Comparison of ENCODE assay signal across 14 mouse cellular contexts in the genomic region with DNA sequence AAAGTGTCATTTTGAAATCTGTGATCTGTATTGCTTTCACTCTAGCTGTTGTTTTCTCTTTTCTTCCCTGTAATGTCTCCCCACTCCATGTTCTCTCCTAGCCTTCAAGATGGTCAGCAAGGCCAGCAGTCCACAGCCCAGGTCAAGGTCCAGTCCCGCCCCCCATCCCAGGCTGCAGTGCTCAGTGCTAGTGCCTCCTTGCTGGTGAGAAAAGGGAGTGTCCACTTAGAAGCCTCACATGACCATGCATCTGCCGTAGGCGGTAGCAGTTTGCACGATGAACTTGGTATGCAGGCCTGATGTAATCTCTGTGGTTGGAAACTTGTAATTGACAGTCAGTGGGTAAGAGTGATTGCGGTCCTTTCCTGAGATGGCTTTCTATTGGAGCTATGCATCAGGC.
DNase-seq lines count a peak whose midpoint lies in the region; ATAC-seq and TF ChIP-seq lines count a peak whose summit lies in the region.
"Had no signal": no experiment of that assay in that cellular context is flagged by ENCODE, and none has a peak within 500 bp of the region (broad histone marks: within the 10 kb centered on the region; RNA-seq: fewer than 3 reads in every experiment).

No protein-coding gene starts in this region.

- no peaks in the 10 kb centered on the region; the same call in 1 of the 2 replicates for H3K4me1 ChIP-seq in lung, postnatal 0 days (ENCODE audit: insufficient read depth, low read depth, low read length)
- H3K4me1 ChIP-seq in lung, adult 2 months (ENCODE audit: control insufficient read depth, insufficient read depth, low read length): peaks cover 3% of the 10 kb centered on the region
- H3K4me1 ChIP-seq in intestine, embryonic 15.5 days (replicated peaks): no peaks in the 10 kb centered on the region
- H3K4me1 ChIP-seq in liver, embryonic 12.5 days: no peaks in the 10 kb centered on the region
- no peaks in the 10 kb centered on the region for H3K4me1 ChIP-seq in liver, embryonic 11.5 days (replicated peaks; ENCODE audit: control insufficient read depth, insufficient read depth, low read length)
- peaks cover 3% of the 10 kb centered on the region; the same call in 1 of the 2 replicates for H3K4me1 ChIP-seq in limb, embryonic 10.5 days
- H3K4me1 ChIP-seq: limb, embryonic 15.5 days had no signal

- whole genome bisulfite sequencing in lung, postnatal 0 days: 72% methylated on average over 5 of the region's 5 CpGs
- WGBS in lung, adult 2 months: 66% methylated on average over 5 of the region's 5 CpGs
- 73% methylated on average over 5 of the region's 5 CpGs for WGBS in intestine, embryonic 15.5 days
- WGBS in macrophage (ENCODE audit: missing documents): 27% methylated on average over 5 of the region's 5 CpGs
- WGBS in liver, embryonic 12.5 days (ENCODE audit: insufficient replicate concordance): 50% methylated on average over 5 of the region's 5 CpGs
- whole genome bisulfite sequencing in liver, embryonic 11.5 days: 68% methylated on average over 5 of the region's 5 CpGs
- 91% methylated on average over 5 of the region's 5 CpGs for WGBS in limb, embryonic 10.5 days

- no peaks in the 10 kb centered on the region for H3K27me3 ChIP-seq in lung, postnatal 0 days (replicated peaks; ENCODE audit: insufficient read depth, low read length)
- no peaks in the 10 kb centered on the region for H3K27me3 ChIP-seq in intestine, embryonic 15.5 days (replicated peaks)
- H3K27me3 ChIP-seq in liver, embryonic 12.5 days (replicated peaks): no peaks in the 10 kb centered on the region
- H3K27me3 ChIP-seq in liver, embryonic 11.5 days (replicated peaks; ENCODE audit: control insufficient read depth, insufficient read depth, low read length): no peaks in the 10 kb centered on the region
- H3K27me3 ChIP-seq in limb, embryonic 10.5 days (ENCODE audit: low read depth, poor library complexity, severe bottlenecking): no peaks in the 10 kb centered on the region
- H3K27me3 ChIP-seq: heart, embryonic 15.5 days; hindbrain, embryonic 15.5 days; limb, embryonic 15.5 days; neural tube, embryonic 13.5 days had no signal

- peak; percentile 44; the same call in 1 of the 2 replicates for ATAC-seq in lung, postnatal 0 days
- ATAC-seq in intestine, embryonic 15.5 days: peak; percentile 88
- ATAC-seq in liver, embryonic 12.5 days: no peak
- no peak for ATAC-seq in liver, embryonic 11.5 days (replicated peaks; ENCODE audit: low FRiP score)

- H3K4me2 ChIP-seq in lung, postnatal 0 days (replicated peaks; ENCODE audit: low read depth, low read length): no peak overlapping the region
- no peak overlapping the region for H3K4me2 ChIP-seq in intestine, embryonic 15.5 days (replicated peaks)
- H3K4me2 ChIP-seq in liver, embryonic 12.5 days: no peak overlapping the region
- H3K4me2 ChIP-seq in liver, embryonic 11.5 days: no peak overlapping the region
- H3K4me2 ChIP-seq: heart, embryonic 15.5 days; hindbrain, embryonic 15.5 days; limb, embryonic 15.5 days; neural tube, embryonic 13.5 days had no signal

- TF ChIP-seq EP300 in lung, postnatal 0 days (IDR thresholded peaks at IDR 0.05): no peak

- no peaks in the 10 kb centered on the region for H3K9me3 ChIP-seq in lung, postnatal 0 days (ENCODE audit: low read length)
- no peaks in the 10 kb centered on the region for H3K9me3 ChIP-seq in intestine, embryonic 15.5 days
- no peaks in the 10 kb centered on the region for H3K9me3 ChIP-seq in liver, embryonic 12.5 days (replicated peaks)
- H3K9me3 ChIP-seq in liver, embryonic 11.5 days (ENCODE audit: control insufficient read depth, low read length): no peaks in the 10 kb centered on the region
- no peaks in the 10 kb centered on the region for H3K9me3 ChIP-seq in limb, embryonic 10.5 days (replicated peaks)
- H3K9me3 ChIP-seq: heart, embryonic 15.5 days; hindbrain, embryonic 15.5 days; limb, embryonic 15.5 days; neural tube, embryonic 13.5 days had no signal

- no peak for TF ChIP-seq POLR2A in lung, adult 2 months (IDR thresholded peaks at IDR 0.05; ENCODE audit: borderline replicate concordance, extremely low read depth, low read depth, low read length)

- no peak overlapping the region for H3K27ac ChIP-seq in lung, postnatal 0 days (ENCODE audit: low read length)
- no peak overlapping the region for H3K27ac ChIP-seq in intestine, embryonic 15.5 days
- peak overlapping the region; percentile 38 for H3K27ac ChIP-seq in macrophage
- H3K27ac ChIP-seq in liver, embryonic 12.5 days: no peak overlapping the region
- H3K27ac ChIP-seq in liver, embryonic 11.5 days (ENCODE audit: low read depth, low read length): no peak overlapping the region
- no peak overlapping the region for H3K27ac ChIP-seq in limb, embryonic 10.5 days
- H3K27ac ChIP-seq: gastrocnemius, adult 2 months; heart, embryonic 15.5 days; hindbrain, embryonic 15.5 days; limb, embryonic 15.5 days; neural tube, embryonic 13.5 days had no signal

- no peak for TF ChIP-seq CTCF in lung, postnatal 0 days (IDR thresholded peaks at IDR 0.05)
- TF ChIP-seq CTCF in lung, adult 2 months (IDR thresholded peaks at IDR 0.05; ENCODE audit: insufficient read depth, low read length): no peak

- peaks cover 47% of the 10 kb centered on the region; the same call in 1 of the 2 replicates for H3K79me2 ChIP-seq in macrophage (ENCODE audit: inconsistent target)

- DNase-seq in lung, postnatal 0 days (ENCODE audit: low spot score): peak; percentile 37
- no peak for DNase-seq in lung, adult 2 months
- no peak for DNase-seq in liver, embryonic 11.5 days (ENCODE audit: low spot score)
- no peak for DNase-seq in urinary bladder, adult 18-20 months (ENCODE audit: low spot score in 2 of 2)
- DNase-seq in limb, embryonic 10.5 days (ENCODE audit: low spot score): no peak
- DNase-seq: gastrocnemius, adult 2 months had no signal

- no peak overlapping the region for H3K4me3 ChIP-seq in lung, postnatal 0 days (ENCODE audit: low read depth, low read length)
- H3K4me3 ChIP-seq in lung, adult 2 months (replicated peaks; ENCODE audit: extremely low read depth, low read depth, low read length): no peak overlapping the region
- no peak overlapping the region for H3K4me3 ChIP-seq in intestine, embryonic 15.5 days (replicated peaks)
- no peak overlapping the region for H3K4me3 ChIP-seq in macrophage (ENCODE audit: inconsistent target)
- no peak overlapping the region for H3K4me3 ChIP-seq in liver, embryonic 12.5 days
- H3K4me3 ChIP-seq in liver, embryonic 11.5 days (ENCODE audit: low read depth, low read length): no peak overlapping the region
- no peak overlapping the region for H3K4me3 ChIP-seq in limb, embryonic 10.5 days
- H3K4me3 ChIP-seq: erythroblast, embryonic 14.5 days; gastrocnemius, adult 2 months; heart, embryonic 15.5 days; hindbrain, embryonic 15.5 days; limb, embryonic 15.5 days; neural tube, embryonic 13.5 days had no signal

- H3K36me3 ChIP-seq in lung, postnatal 0 days (ENCODE audit: insufficient read depth, low read length): no peaks in the 10 kb centered on the region
- no peaks in the 10 kb centered on the region for H3K36me3 ChIP-seq in intestine, embryonic 15.5 days
- no peaks in the 10 kb centered on the region for H3K36me3 ChIP-seq in macrophage (ENCODE audit: inconsistent target)
- no peaks in the 10 kb centered on the region for H3K36me3 ChIP-seq in liver, embryonic 12.5 days
- 0 out of 2 replicates have a peak, but pooled peaks cover 2% of the 10 kb centered on the region for H3K36me3 ChIP-seq in liver, embryonic 11.5 days (ENCODE audit: control insufficient read depth, insufficient read depth, low read length)
- H3K36me3 ChIP-seq in limb, embryonic 10.5 days: peaks cover 8% of the 10 kb centered on the region
- H3K36me3 ChIP-seq: heart, embryonic 15.5 days had no signal

- no peak overlapping the region for H3K9ac ChIP-seq in lung, postnatal 0 days (replicated peaks; ENCODE audit: low read depth)
- no peak overlapping the region for H3K9ac ChIP-seq in intestine, embryonic 15.5 days
- H3K9ac ChIP-seq in liver, embryonic 12.5 days: no peak overlapping the region
- H3K9ac ChIP-seq in liver, embryonic 11.5 days (ENCODE audit: low read depth, low read length): no peak overlapping the region
- H3K9ac ChIP-seq: heart, embryonic 15.5 days; hindbrain, embryonic 15.5 days; limb, embryonic 15.5 days; neural tube, embryonic 13.5 days had no signal

Comparison
In these comparisons a context has a peak if more than half of its experiments do, and no peak if none do; other contexts are left out.
1. ATAC-seq: peak in lung, postnatal 0 days (single experiment) and intestine, embryonic 15.5 days (single experiment); none in liver, embryonic 12.5 days (single experiment) and liver, embryonic 11.5 days (single experiment).